Mouse (Mus musculus): ENCODE data around the gene Dph2. TPM values are rescaled to one million over a fixed set of nuclear protein-coding genes. Genes with fewer than 3 reads are reported as not detected.

Gene Dph2
- polyA plus RNA-seq, 1 experiment: 8.2 TPM

DNA sequence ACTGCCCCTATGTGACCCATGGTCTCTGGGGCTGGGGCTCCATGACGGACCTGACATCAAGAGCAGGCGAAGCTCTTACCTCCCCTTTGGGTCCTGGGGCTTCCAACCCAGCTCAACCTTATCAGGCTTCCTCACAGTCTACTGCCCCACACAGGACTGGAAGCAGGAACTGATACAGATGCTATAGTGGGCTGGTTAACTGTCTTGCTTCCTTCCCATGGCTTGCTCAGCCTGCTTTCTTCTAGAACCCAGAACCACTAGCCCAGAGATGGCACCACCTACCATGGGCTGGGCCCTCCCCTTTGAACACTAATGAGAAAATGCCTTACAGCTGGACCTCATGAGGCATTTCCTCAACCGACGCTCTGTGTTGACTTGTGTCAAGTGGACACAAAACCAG is 25.6 kb upstream of the Dph2 start:
- no peak overlapping the region for H3K27ac ChIP-seq (ENCODE audit: control insufficient read depth, insufficient read depth, low read depth, low read length)
- no peaks in the 10 kb centered on the region for H3K27me3 ChIP-seq (ENCODE audit: control insufficient read depth, insufficient read depth, low read length)
- TF ChIP-seq CTCF (IDR thresholded peaks at IDR 0.05; ENCODE audit: control insufficient read depth, insufficient read depth, insufficient replicate concordance, low read depth, low read length) (no peak), POLR2A (IDR thresholded peaks at IDR 0.05; ENCODE audit: control insufficient read depth, low read depth, low read length) (no peak)
- H3K36me3 ChIP-seq (ENCODE audit: control insufficient read depth, insufficient read depth, low read length): no peaks in the 10 kb centered on the region
- no peak overlapping the region for H3K4me3 ChIP-seq (ENCODE audit: control insufficient read depth, low read depth, low read length)
- H3K4me1 ChIP-seq (ENCODE audit: control insufficient read depth, insufficient read depth, low read length): peaks cover 9% of the 10 kb centered on the region

DNA sequence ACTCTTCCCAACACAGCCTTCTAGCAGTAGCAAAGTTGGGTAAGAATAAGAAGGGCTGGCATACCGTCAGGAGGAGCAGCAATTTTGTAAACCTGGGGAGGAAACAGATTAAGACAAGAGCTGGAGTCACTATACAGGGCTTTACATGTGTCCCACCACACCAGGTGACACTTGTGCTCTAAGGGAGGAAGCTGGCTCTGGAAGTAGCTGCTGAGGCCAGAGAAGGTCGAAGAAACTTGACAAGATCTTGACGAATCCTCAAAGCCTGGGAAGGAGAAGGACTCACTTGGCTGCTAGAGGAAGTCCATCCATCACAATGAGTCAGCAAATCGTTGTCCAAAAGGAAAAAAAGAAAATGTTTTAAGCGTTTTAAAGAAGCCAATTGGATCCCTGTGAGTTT is 24.6 kb upstream of the Dph2 start:
- Histone ChIP-seq H3K27me3 (ENCODE audit: control insufficient read depth, insufficient read depth, low read length) (no peaks in the 10 kb centered on the region), H3K4me3 (ENCODE audit: control insufficient read depth, low read depth, low read length) (no peak overlapping the region), H3K4me1 (ENCODE audit: control insufficient read depth, insufficient read depth, low read length) (peaks cover 9% of the 10 kb centered on the region), H3K36me3 (ENCODE audit: control insufficient read depth, insufficient read depth, low read length) (no peaks in the 10 kb centered on the region), H3K27ac (ENCODE audit: control insufficient read depth, insufficient read depth, low read depth, low read length) (no peak overlapping the region)
- TF ChIP-seq CTCF (IDR thresholded peaks at IDR 0.05; ENCODE audit: control insufficient read depth, insufficient read depth, insufficient replicate concordance, low read depth, low read length): no peak
- TF ChIP-seq POLR2A (IDR thresholded peaks at IDR 0.05; ENCODE audit: control insufficient read depth, low read depth, low read length): no peak

DNA sequence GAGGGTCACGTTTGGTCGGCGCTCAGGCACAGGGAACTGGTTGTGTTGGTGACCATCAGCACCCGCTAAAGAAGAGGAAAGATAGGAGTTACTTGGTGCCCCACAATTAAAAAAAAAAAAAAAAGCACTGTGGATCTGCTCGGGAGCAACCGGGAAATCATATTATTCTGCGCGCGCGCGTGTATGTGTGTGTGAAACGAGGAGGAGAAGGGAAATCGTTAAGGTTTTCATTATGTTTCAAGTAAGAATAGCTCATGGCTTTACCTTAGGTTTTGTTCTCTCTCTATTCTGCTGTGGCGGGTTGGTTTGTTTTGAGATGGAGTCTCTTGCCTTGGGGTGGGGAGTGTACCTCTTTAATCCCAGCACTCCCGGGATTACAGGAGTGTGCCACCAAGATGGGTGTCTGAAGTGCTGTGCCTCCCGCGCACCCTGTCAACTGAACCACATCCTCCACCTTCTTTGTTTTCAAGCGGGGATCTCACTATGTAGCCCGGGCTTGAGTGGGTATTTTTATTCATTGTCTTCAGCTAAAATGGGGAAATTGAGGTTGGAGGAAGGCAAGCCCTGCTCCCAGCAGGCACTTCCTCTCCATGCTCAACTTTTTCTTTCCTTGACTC is 23.8 kb upstream of the Dph2 start:
- Histone ChIP-seq H3K36me3 (ENCODE audit: control insufficient read depth, insufficient read depth, low read length) (no peaks in the 10 kb centered on the region; the same call in 1 of the 2 replicates), H3K4me1 (ENCODE audit: control insufficient read depth, insufficient read depth, low read length) (peaks cover 9% of the 10 kb centered on the region), H3K27ac (ENCODE audit: control insufficient read depth, insufficient read depth, low read depth, low read length) (peak overlapping the region; percentile 15; the same call in 1 of the 2 replicates), H3K4me3 (ENCODE audit: control insufficient read depth, low read depth, low read length) (peak overlapping the region; percentile 98), H3K27me3 (ENCODE audit: control insufficient read depth, insufficient read depth, low read length) (no peaks in the 10 kb centered on the region)
- TF ChIP-seq POLR2A (IDR thresholded peaks at IDR 0.05; ENCODE audit: control insufficient read depth, low read depth, low read length) (no peak), CTCF (IDR thresholded peaks at IDR 0.05; ENCODE audit: control insufficient read depth, insufficient read depth, insufficient replicate concordance, low read depth, low read length) (no peak)

DNA sequence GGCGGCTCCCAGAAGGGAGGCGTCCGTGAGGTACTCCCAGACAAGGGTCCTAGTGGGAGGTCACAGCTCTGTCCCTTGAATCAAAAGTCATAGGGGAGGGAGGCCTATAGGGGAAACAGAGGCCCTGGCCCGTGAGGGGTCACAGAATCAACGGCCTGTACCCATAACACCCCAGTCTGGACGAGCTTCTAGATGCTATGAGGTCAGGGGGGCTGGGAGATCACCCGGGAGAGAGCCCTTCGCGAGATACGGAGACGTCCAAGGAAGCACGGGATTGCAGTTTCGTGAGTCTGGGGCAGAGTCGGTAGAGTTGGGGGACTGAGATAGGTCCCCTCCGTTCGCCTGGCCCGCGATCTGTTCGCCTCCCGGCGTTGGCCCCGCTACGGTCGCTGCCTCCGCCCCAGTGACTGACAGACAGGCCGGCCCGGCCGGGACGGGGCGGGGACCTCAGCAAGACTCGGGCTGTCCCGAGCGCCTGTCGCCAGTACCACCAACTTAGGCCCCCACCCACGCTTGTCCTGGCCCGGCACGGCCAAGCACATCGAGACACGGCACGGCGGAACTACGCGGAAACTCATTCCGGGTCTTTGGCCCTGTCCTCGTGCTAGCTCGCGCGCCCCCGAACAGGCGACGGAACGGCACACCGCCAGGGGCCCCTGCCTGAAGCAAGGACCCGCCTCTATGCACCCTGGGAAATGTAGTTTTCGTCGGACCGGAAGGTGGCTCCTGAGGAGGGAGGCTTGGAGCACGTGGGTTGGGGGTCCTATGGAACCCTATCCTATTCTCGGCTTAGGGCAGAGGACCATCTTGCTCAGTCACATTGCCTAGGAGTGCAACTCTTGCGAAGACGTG is 23.0 kb upstream of the Dph2 start, which contains the start of gene Ipo13:
TSS of gene Ipo13 (minus strand) at position 409 of the 852 bp plus-strand sequence.
- Histone ChIP-seq H3K27me3 (ENCODE audit: control insufficient read depth, insufficient read depth, low read length) (no peaks in the 10 kb centered on the region), H3K36me3 (ENCODE audit: control insufficient read depth, insufficient read depth, low read length) (no peaks in the 10 kb centered on the region; the same call in 1 of the 2 replicates), H3K4me3 (ENCODE audit: control insufficient read depth, low read depth, low read length) (peak within 1 kb of the TSS; percentile 98), H3K4me1 (ENCODE audit: control insufficient read depth, insufficient read depth, low read length) (peaks cover 9% of the 10 kb centered on the region), H3K27ac (ENCODE audit: control insufficient read depth, insufficient read depth, low read depth, low read length) (peak within 1 kb of the TSS; percentile 95)
- TF ChIP-seq CTCF (IDR thresholded peaks at IDR 0.05; ENCODE audit: control insufficient read depth, insufficient read depth, insufficient replicate concordance, low read depth, low read length) (no peak), POLR2A (IDR thresholded peaks at IDR 0.05; ENCODE audit: control insufficient read depth, low read depth, low read length) (no peak; the same call in 1 of the 2 replicates)

GRCm38 (mm10) chr4:117914031-117914430 is 22.2 kb upstream of the Dph2 start:
- Histone ChIP-seq H3K4me1 (ENCODE audit: control insufficient read depth, insufficient read depth, low read length) (peaks cover 10% of the 10 kb centered on the region), H3K27ac (ENCODE audit: control insufficient read depth, insufficient read depth, low read depth, low read length) (no peak overlapping the region), H3K4me3 (ENCODE audit: control insufficient read depth, low read depth, low read length) (peak overlapping the region; percentile 98), H3K36me3 (ENCODE audit: control insufficient read depth, insufficient read depth, low read length) (no peaks in the 10 kb centered on the region; the same call in 1 of the 2 replicates), H3K27me3 (ENCODE audit: control insufficient read depth, insufficient read depth, low read length) (no peaks in the 10 kb centered on the region)
- TF ChIP-seq CTCF (IDR thresholded peaks at IDR 0.05; ENCODE audit: control insufficient read depth, insufficient read depth, insufficient replicate concordance, low read depth, low read length) (no peak), POLR2A (IDR thresholded peaks at IDR 0.05; ENCODE audit: control insufficient read depth, low read depth, low read length) (no peak)

DNA sequence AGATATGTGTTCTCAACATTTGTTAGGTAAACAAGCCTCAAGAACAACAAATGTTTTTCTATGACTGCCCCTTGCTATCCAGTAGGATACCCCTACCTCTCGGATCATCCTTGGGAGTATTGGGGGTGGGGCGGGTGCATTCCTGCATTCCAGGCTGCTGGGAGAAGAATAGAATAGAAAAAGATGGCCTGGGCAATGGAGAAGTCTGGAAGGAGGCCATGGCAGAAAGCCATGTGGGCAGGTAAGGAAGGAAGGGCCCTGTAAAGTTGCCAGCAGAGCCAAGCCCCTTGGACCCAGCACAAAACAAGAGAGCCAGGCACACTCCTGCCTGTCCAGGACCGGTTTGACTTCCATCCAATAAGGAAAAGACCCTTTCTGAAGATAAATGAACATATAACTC is 21.6 kb upstream of the Dph2 start:
- Histone ChIP-seq H3K36me3 (ENCODE audit: control insufficient read depth, insufficient read depth, low read length) (no peaks in the 10 kb centered on the region; the same call in 1 of the 2 replicates), H3K27ac (ENCODE audit: control insufficient read depth, insufficient read depth, low read depth, low read length) (no peak overlapping the region), H3K4me3 (ENCODE audit: control insufficient read depth, low read depth, low read length) (no peak overlapping the region; the same call in 1 of the 2 replicates), H3K4me1 (ENCODE audit: control insufficient read depth, insufficient read depth, low read length) (peaks cover 11% of the 10 kb centered on the region), H3K27me3 (ENCODE audit: control insufficient read depth, insufficient read depth, low read length) (no peaks in the 10 kb centered on the region)
- TF ChIP-seq CTCF (IDR thresholded peaks at IDR 0.05; ENCODE audit: control insufficient read depth, insufficient read depth, insufficient replicate concordance, low read depth, low read length) (no peak), POLR2A (IDR thresholded peaks at IDR 0.05; ENCODE audit: control insufficient read depth, low read depth, low read length) (no peak)

DNA sequence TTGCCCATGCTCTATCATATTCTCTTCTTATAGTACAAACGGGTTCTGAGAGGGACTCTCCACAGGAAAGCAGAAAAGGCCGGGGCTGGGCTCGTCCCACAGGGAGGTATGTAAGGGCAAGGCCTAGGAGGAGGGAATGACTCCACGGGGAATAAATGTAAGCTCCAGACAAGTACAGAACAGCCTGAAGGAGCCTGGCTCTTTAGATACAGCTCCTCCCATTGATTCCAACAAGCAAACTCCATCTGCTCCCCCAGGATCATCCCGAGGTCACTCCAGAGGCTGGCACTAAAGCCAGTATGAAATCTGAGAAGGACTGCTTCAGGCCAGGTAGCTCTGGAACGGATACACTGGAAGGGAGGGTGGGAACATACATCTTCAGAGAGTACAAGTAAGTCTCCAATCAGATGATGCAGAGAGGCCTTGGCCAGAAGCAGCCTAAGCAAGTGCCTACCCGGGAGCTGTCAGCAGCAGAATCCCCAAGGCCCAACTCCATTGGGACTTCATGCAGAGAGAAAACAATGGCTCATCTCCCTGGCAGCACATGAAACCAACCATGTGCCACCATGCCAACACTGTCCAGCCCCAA is 20.9 kb upstream of the Dph2 start:
- Histone ChIP-seq H3K36me3 (ENCODE audit: control insufficient read depth, insufficient read depth, low read length) (no peaks in the 10 kb centered on the region; the same call in 1 of the 2 replicates), H3K4me1 (ENCODE audit: control insufficient read depth, insufficient read depth, low read length) (peaks cover 11% of the 10 kb centered on the region)

More for the DNA sequence above, 20.9 kb upstream of the Dph2 start:
- Histone ChIP-seq H3K27me3 (ENCODE audit: control insufficient read depth, insufficient read depth, low read length) (no peaks in the 10 kb centered on the region), H3K4me3 (ENCODE audit: control insufficient read depth, low read depth, low read length) (no peak overlapping the region), H3K27ac (ENCODE audit: control insufficient read depth, insufficient read depth, low read depth, low read length) (no peak overlapping the region)
- TF ChIP-seq CTCF (IDR thresholded peaks at IDR 0.05; ENCODE audit: control insufficient read depth, insufficient read depth, insufficient replicate concordance, low read depth, low read length): no peak
- no peak for TF ChIP-seq POLR2A (IDR thresholded peaks at IDR 0.05; ENCODE audit: control insufficient read depth, low read depth, low read length)
